Mouse (Mus musculus) activated CD4-positive, CD25-positive, alpha-beta regulatory T cell, adult 4 months (primary cell): Measurements from ENCODE around the gene Tango6. TPM values are rescaled to one million over a fixed set of nuclear protein-coding genes. Genes with fewer than 3 reads are reported as not detected.

Source experiments
- ATAC-seq: one replicate; pipeline ENCODE4 v1.8.0; 2017
- polyA plus RNA-seq, 2 experiments: library from polyadenylated mRNA; unstranded; fragments of 100-300 nt; shearing (Covaris generic); gene quantifications; one replicate each; pipeline ENCODE4 v1.2.1; 2017

Tango6 gene
- 1 to 10 TPM; 5.7 to 6.3 TPM for polyA plus RNA-seq

GRCm38 (mm10) chr8:106682971-106683668, at the start of gene Tango6:
Tango6 (plus strand) TSS chr8:106683068.
- ATAC-seq: peak; percentile 91

GRCm38 (mm10) chr8:106633361-106634158, 49.3 kb upstream of the Tango6 start:
- ATAC-seq: peak; percentile 82

- ATAC-seq: no peak
Observed at GRCm38 (mm10) chr8:106635284-106635683, 47.6 kb upstream of the Tango6 start.

DNA sequence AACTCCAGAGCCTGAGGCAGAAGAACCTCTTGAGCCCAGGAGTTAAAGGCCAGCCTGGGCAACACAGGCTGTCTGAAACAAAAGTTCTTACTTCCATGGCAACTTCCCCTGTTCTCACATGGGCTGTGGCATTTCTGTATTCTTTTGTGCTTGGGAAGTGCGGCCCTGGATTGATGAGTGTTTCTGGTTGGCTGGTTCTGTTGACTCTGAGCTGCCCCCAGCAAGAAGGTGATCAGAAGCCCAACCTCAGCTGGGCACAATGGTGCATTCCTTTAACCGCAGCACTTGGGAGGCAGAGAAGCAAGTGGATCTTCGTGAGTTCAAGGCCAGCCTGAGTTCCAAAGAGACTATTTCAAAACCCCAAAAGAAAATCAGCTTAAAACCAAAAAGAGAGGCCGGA, 45.4 kb upstream of the Tango6 start:
- no peak for ATAC-seq

GRCm38 (mm10) chr8:106638768-106639295, 44.0 kb upstream of the Tango6 start:
- no peak for ATAC-seq

DNA sequence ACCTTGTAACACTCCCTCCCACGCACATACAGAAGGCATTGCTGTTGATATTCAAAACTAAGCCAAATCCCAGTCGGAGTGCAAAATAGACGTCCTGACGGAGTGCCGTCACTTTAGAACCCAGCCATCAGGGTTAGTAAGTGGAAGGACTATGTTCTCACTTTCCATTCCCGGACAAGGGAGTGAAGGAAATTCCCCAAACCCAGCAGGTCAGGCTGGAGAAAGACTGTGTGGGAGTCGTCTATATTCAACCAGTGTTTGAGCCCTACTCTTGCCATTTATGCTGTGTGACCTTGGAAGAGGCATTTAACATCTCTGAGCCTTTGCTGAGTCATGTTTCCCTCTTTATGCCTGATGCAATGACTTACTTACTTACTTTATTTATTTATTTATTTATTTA, 42.7 kb upstream of the Tango6 start:
- ATAC-seq: no peak

DNA sequence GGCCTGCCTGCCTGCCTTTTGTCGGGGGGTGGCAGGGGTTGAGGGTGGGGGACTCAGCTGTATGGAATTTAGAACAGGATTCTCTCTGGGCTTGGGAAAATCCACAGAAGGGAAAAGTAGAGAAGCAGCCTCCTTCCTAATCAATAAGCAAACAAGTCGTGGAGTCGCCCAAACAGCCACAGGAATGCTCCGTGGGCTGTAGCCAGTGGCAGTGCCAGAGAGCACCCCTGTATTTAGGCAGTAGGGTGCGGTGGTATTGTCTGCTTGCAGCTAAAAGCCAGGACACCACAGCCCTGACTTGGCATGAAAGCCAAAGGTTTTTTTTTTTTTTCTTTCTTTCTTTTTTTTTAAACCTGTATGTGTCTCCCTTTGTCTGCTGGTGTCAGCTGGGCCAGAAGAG, 41.9 kb upstream of the Tango6 start:
- no peak for ATAC-seq

DNA sequence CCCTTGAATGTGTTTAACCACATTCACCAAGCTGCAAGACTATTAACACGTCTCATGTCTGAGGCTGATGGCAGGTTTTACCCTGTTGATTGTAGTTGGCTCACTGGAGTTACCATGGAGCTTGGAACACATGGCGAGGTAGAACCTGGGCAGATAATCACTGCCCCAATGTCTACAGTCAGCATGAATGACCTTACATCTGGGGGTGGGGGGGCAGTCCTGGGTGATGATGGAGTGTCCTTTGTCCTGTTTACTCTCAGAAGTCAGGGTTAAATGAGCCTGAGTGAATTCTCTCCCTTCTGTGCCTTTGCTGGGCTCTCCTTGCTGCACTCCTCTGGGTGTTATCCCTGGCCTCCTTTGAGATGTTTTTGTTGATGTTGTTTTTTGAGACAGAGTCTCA, 40.7 kb upstream of the Tango6 start:
- no peak for ATAC-seq

DNA sequence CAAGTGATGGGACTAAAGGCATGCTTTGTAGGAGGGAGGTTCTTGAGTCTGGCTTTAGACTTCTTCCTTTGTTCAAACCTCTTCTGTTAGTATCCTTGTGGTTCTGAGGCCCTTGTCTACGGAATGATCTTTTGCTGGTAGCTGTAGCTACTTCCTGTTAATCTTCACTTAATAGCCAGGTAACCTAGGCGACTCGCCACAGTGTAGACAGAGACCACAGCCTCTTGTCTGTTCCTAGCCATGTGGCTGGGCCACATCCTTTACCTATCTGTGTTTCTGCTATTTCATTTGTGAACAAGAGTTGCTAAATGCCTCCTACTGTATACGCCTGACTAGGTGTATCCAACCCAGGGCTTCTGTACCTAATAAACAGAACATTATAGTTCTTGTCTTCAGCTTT, 39.8 kb upstream of the Tango6 start:
- peak; percentile 98 for ATAC-seq

DNA sequence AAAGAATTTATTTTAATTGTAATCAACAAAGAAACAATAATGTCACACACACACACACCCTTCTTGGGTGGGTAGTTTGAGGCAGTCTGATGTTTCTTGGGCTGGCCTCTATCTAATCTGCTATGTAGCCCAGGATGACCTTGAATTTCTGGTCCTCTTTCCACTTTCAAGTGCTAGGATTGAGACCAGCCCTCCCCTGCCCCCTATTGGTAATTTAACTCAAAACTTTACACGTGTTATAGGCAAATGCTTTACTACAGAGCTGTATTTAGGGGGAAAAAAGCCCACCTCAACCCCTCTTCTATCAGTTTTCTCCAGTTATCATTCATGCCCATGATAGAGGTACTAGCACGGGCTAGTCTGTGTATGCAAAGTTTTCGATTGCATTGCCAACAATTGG, 37.9 kb upstream of the Tango6 start:
- no peak for ATAC-seq

DNA sequence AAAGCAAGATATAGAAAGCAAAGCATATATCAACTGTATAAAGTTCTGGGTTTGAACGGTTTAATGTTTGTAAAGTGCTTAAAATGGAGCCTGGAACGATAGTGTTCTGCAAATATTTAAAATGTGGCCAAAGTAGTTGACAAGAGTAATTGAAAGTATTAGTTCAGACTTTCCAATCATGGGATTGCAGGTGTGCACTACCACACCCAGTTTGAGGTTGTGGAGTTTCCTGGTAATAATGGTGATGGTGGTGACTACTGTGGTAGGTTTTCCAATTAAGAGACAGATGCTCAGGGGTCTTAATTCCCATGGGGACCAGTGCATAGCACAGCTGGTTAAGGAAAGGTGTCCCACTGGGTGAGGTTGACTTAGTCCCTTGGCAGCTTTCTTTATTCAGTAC, 36.7 kb upstream of the Tango6 start:
- ATAC-seq: no peak

GRCm38 (mm10) chr8:106646731-106647130, 36.1 kb upstream of the Tango6 start:
- no peak for ATAC-seq

DNA sequence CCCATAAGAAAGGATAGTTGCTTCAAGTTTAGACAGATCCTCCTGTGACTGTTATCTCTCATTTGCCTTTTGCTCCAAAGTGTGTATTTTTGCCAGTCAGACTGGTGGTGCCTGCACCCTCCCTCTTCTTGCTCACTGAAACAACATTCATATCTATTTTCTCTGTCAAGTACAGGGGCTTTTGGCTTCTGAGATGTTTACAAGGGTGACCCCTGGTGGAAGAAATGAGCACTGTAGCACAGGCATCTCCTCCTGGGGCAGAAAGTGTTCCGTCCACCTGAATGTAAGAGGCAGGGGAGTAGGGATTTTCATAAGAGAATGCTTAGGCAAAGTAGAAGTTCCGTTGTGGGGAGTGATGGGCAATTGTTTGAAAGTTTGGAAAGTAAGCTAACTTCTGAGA, 35.5 kb upstream of the Tango6 start:
- peak; percentile 43 for ATAC-seq

DNA sequence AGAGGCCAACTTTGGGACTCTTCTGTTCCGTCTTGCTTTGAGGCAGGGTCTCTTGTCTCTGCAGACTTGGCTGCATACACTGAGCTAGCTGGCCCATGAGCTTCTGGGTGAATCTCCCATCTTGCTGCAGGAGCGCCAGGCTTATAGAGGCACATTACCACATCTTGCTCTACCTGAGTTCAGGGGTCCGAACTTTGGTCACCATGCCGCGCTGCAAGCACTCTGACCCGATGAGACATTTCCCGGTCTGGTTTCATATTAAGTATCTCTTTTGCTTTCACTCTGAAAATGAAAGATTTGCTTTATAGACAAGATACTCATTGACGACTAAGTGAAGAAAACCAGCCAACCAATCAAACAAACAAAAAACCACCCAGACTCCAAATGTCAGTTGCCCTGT, 34.4 kb upstream of the Tango6 start:
- ATAC-seq: no peak

- no peak for ATAC-seq
Observed at GRCm38 (mm10) chr8:106651994-106652393, 30.9 kb upstream of the Tango6 start.

DNA sequence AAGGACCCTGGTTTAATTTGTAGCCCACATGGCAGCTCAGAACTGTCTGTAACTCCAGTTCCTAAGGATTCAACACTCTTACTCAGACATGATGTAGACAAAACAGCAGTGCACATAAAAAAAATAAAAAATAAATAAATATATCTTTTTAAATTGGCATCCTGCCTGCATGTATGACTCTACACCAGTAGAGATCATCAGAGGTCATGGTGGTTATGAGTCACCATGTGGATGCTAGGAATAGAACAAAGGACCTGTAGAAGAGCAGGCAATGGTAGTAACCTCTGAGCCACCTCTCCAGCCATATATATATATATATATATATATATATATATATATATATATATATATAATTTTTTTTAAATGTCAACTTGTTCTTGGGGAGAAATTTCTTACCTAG, 26.8 kb upstream of the Tango6 start:
- ATAC-seq: no peak

DNA sequence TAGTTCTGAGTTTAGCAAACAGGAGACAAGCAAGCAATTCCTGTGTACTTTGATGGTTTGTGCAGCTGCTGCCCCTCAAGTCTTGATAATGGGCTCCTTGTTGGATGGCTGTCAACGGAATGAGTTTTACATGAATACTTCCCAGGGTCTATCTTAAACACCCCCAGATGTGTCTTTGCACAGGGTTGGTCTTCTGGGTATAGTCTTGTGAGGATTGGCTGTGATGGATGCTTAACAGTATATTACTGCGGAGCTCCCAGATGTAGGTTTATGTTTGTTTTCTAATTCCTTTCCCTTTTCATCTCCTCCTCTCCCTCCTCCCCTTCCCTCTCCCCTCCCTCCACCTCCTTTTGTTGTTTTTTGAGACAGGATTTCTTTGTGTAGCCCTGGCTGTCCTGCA, 10.1 kb upstream of the Tango6 start:
- ATAC-seq: no peak

DNA sequence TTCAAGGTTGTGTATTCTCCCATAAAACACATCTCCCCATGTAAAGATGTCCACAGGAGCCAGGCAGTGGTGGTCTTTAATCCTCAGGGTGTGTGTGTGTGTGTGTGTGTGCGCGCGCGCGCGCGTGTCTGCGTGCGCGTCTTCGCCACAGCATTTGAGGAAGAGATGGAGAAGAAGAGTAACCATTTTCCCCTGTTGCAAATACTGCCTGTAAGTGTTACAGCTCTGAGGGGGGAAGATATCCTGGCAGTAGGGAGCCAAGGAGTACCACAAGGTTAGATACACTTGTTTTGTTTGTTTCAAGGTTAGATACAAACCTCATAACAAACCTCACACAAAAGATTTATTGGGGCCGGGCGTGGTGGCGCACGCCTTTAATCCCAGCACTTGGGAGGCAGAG, 8.6 kb upstream of the Tango6 start:
- no peak for ATAC-seq

DNA sequence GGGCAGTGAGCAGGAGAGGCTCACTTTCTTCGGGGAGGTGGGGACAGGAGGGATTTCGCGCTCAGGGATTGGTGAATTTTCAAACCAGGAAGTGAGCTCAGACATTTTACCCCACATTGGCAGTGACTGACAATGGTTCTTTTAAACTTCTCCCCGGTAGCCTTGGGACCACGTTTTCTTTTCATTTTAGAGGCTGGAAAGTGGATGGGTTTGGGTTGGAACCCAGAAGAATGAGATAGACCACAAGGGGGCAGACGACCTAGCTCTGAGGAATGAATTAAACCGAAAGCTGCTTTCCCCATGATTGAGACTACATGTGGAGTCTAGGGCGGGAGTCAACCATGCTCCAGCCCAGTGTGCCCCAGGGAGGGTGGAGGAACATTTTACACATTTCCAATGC, 8.0 kb upstream of the Tango6 start:
- ATAC-seq: peak; percentile 71

DNA sequence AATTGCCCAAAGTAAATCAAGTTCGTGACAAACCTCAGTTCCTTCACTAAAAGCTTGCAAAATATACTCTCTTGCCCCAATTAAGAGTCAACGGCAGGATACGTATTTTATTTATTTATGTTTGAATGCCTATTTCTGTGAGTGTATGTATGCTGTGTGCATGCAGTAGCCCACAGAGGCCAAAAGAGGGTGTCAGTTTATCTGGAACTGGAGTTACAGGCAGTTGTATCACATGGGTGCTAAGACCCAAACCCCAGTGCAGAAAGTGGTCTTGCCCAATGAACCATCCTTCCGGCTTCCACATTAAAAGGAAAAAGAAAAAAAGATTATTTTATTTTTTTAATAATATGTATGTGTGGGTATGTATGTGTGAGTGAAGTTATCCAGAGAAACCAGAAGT, 1.5 kb downstream of the Tango6 start:
- ATAC-seq: no peak

- no peak for ATAC-seq
Observed at GRCm38 (mm10) chr8:106687479-106687878, 4.6 kb downstream of the Tango6 start.

GRCm38 (mm10) chr8:106697748-106698248, 14.9 kb downstream of the Tango6 start:
- ATAC-seq: no peak

DNA sequence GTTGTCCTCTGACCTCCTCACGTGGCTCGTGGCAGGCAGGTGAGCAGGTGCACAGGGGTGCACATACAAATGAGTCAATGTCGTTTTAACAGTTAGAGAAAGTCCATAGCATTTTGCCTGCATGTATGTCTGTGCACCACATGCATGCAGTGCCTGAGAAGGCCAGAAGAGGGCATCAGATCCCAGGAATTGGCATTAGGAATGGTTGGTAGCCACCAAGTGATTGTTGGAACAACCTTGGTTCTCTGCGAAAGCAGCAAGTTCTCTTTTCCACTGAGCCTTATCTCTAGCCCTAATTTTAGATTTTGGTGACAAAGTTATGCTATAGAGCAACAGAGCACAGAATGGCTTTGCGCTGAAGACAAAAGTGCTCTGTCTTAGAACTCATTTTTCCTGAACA, 16.7 kb downstream of the Tango6 start:
- no peak for ATAC-seq

- no peak for ATAC-seq
Observed at GRCm38 (mm10) chr8:106700131-106700530, 17.3 kb downstream of the Tango6 start.
